16 mouse cellular contexts compared by ENCODE assay signal in the genomic region with DNA sequence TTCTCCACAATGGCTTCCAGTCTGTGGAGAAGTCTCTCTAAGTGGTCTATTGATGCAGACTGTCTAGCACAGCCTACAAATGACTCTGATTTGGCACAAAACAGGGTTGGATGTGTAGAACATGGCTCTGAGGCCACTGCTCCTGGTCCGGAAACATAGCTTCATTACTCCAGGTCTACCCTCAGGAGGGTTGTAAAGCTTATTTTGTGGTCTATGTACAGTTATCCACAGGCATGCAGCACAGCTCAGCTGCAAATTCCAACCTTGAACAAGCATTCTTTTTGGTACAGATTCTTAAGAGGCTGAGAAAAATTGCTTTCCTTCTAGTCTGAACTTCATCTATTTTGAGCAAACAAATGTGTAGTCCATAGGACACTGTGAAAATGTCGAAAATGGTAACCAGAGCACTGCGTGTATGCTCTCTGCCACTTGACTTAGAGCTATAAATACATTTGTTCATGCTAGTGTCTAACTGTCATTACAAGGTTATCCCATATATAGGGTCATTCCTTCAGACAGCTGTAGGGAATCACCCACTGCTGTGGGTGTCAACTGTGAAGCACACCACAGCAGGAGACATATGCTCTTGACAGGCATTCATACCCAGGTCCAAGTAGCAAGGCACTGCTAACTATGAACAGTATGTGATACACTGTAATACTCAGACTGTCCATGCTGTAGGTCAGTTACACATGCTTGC.
"Had no signal": no experiment of that assay in that cellular context is flagged by ENCODE, and none has a peak within 500 bp of the region (broad histone marks: within the 10 kb centered on the region; RNA-seq: fewer than 3 reads in every experiment).

No protein-coding gene starts in this region.

- H3K9ac ChIP-seq: kidney, embryonic 15.5 days; liver, embryonic 13.5 days; liver, postnatal 0 days; neural tube, embryonic 15.5 days had no signal

- H3K36me3 ChIP-seq: kidney, embryonic 15.5 days; liver, embryonic 13.5 days; neural tube, embryonic 15.5 days had no signal

- ATAC-seq: liver, postnatal 0 days had no signal

- DNase-seq: kidney, adult 2 months; kidney, postnatal 36 days; layer of hippocampus, adult 9-11 months; layer of hippocampus, postnatal 36 days; liver; liver, embryonic 13.5 days; liver, postnatal 0 days; lung, postnatal 36 days; midbrain, embryonic 14.5 days; right cerebral cortex, adult 18-20 months; right cerebral cortex, postnatal 25 days; thymus, postnatal 4 days had no signal

- H3K4me1 ChIP-seq: kidney, embryonic 15.5 days; liver, embryonic 13.5 days; neural tube, embryonic 15.5 days had no signal

- H3K4me3 ChIP-seq: kidney, embryonic 15.5 days; liver, embryonic 13.5 days; myocyte; neural tube, embryonic 15.5 days had no signal

- H3K27ac ChIP-seq: kidney, embryonic 15.5 days; liver, embryonic 13.5 days; neural tube, embryonic 15.5 days; stomach, postnatal 0 days had no signal

- H3K9me3 ChIP-seq: kidney, embryonic 15.5 days; liver, embryonic 13.5 days; neural tube, embryonic 15.5 days had no signal

- H3K27me3 ChIP-seq: kidney, embryonic 15.5 days; liver, embryonic 13.5 days; neural tube, embryonic 15.5 days had no signal

- H3K4me2 ChIP-seq: kidney, embryonic 15.5 days; liver, embryonic 13.5 days; neural tube, embryonic 15.5 days had no signal
